Mouse (Mus musculus) liver, adult 2 months (tissue): Measurements from ENCODE around the gene Pih1d2.

Source experiments
- CTCF ChIP-seq: fragments of 200-500 bp; IDR thresholded peaks from 2 replicates; pipeline ENCODE4 v1.5.1; 2011; ENCODE audit warnings: low read depth, low read length, control low read depth
- POLR2A ChIP-seq: fragments of 200-500 bp; IDR thresholded peaks from 2 replicates; pipeline ENCODE4 v1.6.1; 2011; ENCODE audit warnings: low read length, control low read depth; ENCODE audit not compliant: insufficient read depth; ENCODE audit errors: extremely low read depth

- TF ChIP-seq CTCF (no peak), POLR2A (no peak)
Observed at GRCm38 (mm10) chr9:50632016-50632688, 15.0 kb downstream of the Pih1d2 start.
